Mouse (Mus musculus) right cerebral cortex, adult 2 months (tissue): ENCODE data around the gene Chrm2.

ENCODE experiments used
- DNase-seq, 2 experiments: peaks; one replicate each; pipeline ENCODE4 v3.0.0; 2021 to 2022; ENCODE audit warnings: low spot score in 2 of 2

Chrm2 gene

DNA sequence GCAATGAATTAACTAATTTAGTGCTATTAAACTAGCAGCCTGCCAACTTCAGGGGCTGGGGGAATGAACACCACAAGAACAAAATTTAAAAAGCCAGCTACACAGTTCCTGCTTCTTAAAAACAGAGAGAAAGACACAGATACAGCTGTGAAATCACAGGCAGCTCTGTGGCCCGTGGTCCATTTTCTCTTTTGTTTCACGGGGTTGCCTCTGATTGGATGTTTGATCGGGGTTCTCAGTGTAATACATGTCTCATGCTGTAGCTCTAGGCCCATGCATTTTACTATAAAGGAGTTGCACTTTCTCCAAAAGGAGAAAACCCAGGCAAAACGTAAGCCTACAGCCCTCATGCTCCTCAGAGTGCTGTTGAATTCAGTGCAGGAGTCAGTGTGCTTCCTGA, 128.6 kb downstream of the Chrm2 start:
- DNase-seq: no peak

DNA sequence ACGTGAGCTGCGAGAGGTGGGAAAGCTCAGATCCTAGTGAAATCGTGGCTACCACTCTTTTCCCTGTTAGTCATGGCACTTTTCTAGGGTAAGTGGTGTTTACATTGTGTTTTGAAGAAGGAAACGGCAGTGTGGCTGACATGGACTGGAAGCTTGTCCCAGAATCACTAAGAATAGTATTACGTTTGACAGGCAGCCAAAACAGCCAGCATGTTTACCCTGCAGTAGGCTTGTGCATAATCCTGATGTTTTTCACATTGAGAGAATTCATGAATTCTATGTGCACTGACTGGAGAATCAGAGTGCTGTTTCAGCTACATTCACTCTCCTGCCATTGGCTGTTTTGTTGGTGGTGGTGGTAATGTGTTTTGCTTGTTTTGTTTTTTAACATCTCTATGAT, 129.4 kb downstream of the Chrm2 start:
- DNase-seq: no peak

DNA sequence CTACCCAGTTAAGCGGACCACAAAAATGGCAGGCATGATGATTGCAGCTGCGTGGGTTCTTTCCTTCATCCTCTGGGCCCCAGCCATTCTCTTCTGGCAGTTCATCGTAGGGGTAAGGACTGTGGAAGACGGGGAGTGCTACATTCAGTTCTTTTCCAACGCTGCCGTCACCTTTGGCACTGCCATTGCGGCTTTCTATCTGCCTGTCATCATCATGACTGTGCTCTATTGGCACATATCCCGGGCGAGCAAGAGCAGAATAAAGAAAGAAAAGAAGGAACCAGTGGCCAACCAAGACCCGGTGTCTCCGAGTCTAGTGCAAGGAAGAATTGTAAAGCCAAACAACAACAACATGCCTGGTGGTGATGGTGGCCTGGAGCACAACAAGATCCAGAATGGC, 135.7 kb downstream of the Chrm2 start:
- DNase-seq: no peak

DNA sequence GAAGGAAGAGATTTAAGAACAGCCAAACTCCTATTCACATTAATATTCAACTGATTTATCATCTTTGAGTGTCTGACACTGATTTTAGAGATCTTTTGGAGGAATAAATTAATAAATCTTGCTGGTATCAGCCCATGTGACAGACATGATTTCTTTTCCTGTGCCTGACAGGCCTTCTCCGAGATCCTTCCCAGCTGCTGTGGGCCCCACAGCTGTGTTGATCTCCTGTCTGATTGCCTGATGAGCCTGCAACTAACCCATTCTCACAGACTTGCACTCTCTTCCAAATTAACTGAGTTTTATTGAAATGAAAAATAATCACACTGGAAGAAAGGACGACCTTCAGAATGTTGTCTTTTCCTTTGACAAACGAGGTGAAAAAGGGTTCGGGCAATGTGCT, 140.6 kb downstream of the Chrm2 start:
- DNase-seq: no peak

DNA sequence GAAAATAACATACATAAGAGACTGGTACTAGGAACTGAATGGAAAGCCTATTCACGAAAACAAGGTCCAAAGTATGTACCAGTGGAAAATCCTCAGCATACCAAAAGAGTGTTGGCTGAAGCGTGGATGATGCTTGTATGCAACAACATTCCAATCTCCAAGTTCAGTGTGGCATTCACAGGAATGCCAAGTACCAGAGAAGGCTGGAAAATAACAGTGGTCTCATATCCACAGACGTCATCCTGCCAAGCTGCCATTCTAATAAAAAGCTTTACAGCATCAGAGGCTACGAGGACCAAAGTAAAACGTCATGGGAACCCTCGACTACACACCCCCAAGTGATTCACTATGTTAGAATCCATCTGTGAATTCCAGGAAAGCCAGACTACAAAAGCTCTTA, 153.4 kb downstream of the Chrm2 start:
- DNase-seq: no peak

DNA sequence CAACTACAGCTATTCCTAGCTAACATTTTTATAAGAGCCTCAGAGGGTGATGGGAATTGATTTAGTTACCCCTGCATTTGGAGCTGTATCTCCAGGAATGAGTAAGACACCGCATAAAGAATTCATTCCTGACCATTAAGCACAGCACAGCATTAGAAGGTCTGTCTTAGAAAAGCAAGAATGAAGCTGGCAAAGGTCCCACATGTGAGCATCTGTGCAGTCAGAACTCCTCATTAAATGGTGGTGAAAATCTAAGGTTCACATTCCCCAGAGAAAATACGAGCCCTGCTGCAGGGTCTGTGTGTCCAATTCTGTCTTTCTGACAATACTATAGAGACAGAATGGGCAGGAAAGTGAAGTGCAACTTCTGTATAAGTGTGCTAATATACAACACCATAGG, 179.0 kb downstream of the Chrm2 start:
- DNase-seq: no peak
